In genomic region chr6:97395477-97396350, GRCm38 (mm10) we compare ENCODE assay signal across 8 mouse cellular contexts.
A peak's percentile ranks its signal among the peaks of the same experiment; 100 is the strongest.
DNase-seq lines count a peak whose midpoint lies in the region; ATAC-seq and TF ChIP-seq lines count a peak whose summit lies in the region.

No protein-coding gene starts in this region.

- no peaks in the 10 kb centered on the region for H3K27me3 ChIP-seq in hindbrain, embryonic 14.5 days (ENCODE audit: control insufficient read depth, insufficient read depth, low read length)
- H3K27me3 ChIP-seq in stomach, embryonic 14.5 days (ENCODE audit: control insufficient read depth, insufficient read depth, low read length): no peaks in the 10 kb centered on the region

- ATAC-seq in hindbrain, embryonic 14.5 days (ENCODE audit: low FRiP score): peak; percentile 22; the same call in 1 of the 2 replicates
- ATAC-seq in stomach, embryonic 14.5 days (ENCODE audit: insufficient number of reproducible peaks, insufficient read depth, low FRiP score, low read depth): peak; percentile 11; the same call in 1 of the 2 replicates

- no peaks in the 10 kb centered on the region for H3K36me3 ChIP-seq in hindbrain, embryonic 14.5 days (replicated peaks; ENCODE audit: control insufficient read depth, insufficient read depth)
- H3K36me3 ChIP-seq in stomach, embryonic 14.5 days (ENCODE audit: control insufficient read depth, insufficient read depth, low read length): no peaks in the 10 kb centered on the region

- H3K4me3 ChIP-seq in left cerebral cortex, adult 2 months: no peak overlapping the region
- no peak overlapping the region for H3K4me3 ChIP-seq in hindbrain, embryonic 14.5 days (replicated peaks; ENCODE audit: low read length)
- no peak overlapping the region for H3K4me3 ChIP-seq in lung, adult 2 months (replicated peaks; ENCODE audit: extremely low read depth, low read depth, low read length)
- no peak overlapping the region for H3K4me3 ChIP-seq in stomach, embryonic 14.5 days (ENCODE audit: low read depth, low read length)

- peaks cover 30% of the 10 kb centered on the region for H3K4me1 ChIP-seq in hindbrain, embryonic 14.5 days (replicated peaks; ENCODE audit: control insufficient read depth, insufficient read depth, low read length)
- H3K4me1 ChIP-seq in lung, adult 2 months (ENCODE audit: control insufficient read depth, insufficient read depth, low read length): peaks cover 9% of the 10 kb centered on the region
- peaks cover 9% of the 10 kb centered on the region for H3K4me1 ChIP-seq in stomach, embryonic 14.5 days (ENCODE audit: control insufficient read depth, insufficient read depth, low read length)

- H3K4me2 ChIP-seq in hindbrain, embryonic 14.5 days (replicated peaks): peak overlapping the region; percentile 15; the same call in 1 of the 2 replicates
- no peak overlapping the region; the same call in 1 of the 2 replicates for H3K4me2 ChIP-seq in stomach, embryonic 14.5 days (replicated peaks; ENCODE audit: low read depth, low read length)

- peak in 1 of 2 experiments; percentile 21 for DNase-seq in left cerebral cortex, adult 2 months (ENCODE audit: extremely low spot score in 1 of 2, low spot score in 2 of 2)
- no peak for DNase-seq in left cerebral cortex, postnatal 36 days (ENCODE audit: low spot score in 2 of 2)
- peak; percentile 68 for DNase-seq in embryo, embryonic 10.5 days (ENCODE audit: low spot score)
- no peak for DNase-seq in hindbrain, embryonic 14.5 days (ENCODE audit: low spot score)
- peak; percentile 46 for DNase-seq in lung, adult 2 months
- DNase-seq in cerebellum, adult 9-11 months: no peak
- DNase-seq in right cerebral cortex, adult 2 months (ENCODE audit: low spot score in 2 of 2): no peak

- H3K9ac ChIP-seq in hindbrain, embryonic 14.5 days: 0 out of 2 replicates have a peak overlapping the region, but pooled peaks have one; percentile 31
- no peak overlapping the region for H3K9ac ChIP-seq in stomach, embryonic 14.5 days (replicated peaks; ENCODE audit: low read depth, low read length)

- WGBS in hindbrain, embryonic 14.5 days: 9% methylated on average over 17 of the region's 17 CpGs
- WGBS in lung, adult 2 months: 36% methylated on average over 17 of the region's 17 CpGs
- 23% methylated on average over 17 of the region's 17 CpGs for WGBS in stomach, embryonic 14.5 days

- intact Hi-C loops in left cerebral cortex, adult 2 months (cut with DNase I): no loop called here
- intact Hi-C loops in left cerebral cortex, postnatal 36 days (cut with DNase I): loop anchor here (5.0 kb wide), 1 partner anchor 118 kb away; no protein-coding TSS in a partner anchor

- no peaks in the 10 kb centered on the region for H3K9me3 ChIP-seq in hindbrain, embryonic 14.5 days (ENCODE audit: control insufficient read depth, low read length)
- H3K9me3 ChIP-seq in stomach, embryonic 14.5 days (ENCODE audit: control insufficient read depth, low read depth, low read length): no peaks in the 10 kb centered on the region

- H3K27ac ChIP-seq in left cerebral cortex, adult 2 months: peak overlapping the region; percentile 44; the same call in 1 of the 2 replicates
- H3K27ac ChIP-seq in hindbrain, embryonic 14.5 days: peak overlapping the region; percentile 60
- H3K27ac ChIP-seq in stomach, embryonic 14.5 days (ENCODE audit: low read length): no peak overlapping the region; the same call in 1 of the 2 replicates

- no peak for TF ChIP-seq CTCF in left cerebral cortex, adult 2 months (IDR thresholded peaks at IDR 0.05)
- TF ChIP-seq CTCF in lung, adult 2 months (IDR thresholded peaks at IDR 0.05; ENCODE audit: insufficient read depth, low read length): no peak

- no peak for TF ChIP-seq POLR2A in lung, adult 2 months (IDR thresholded peaks at IDR 0.05; ENCODE audit: borderline replicate concordance, extremely low read depth, low read depth, low read length)

Comparison
In these comparisons a context has a peak if more than half of its experiments do, and no peak if none do; other contexts are left out.
1. DNase-seq: peak in embryo, embryonic 10.5 days (single experiment) and lung, adult 2 months (single experiment); none in left cerebral cortex, postnatal 36 days (0 of 2), hindbrain, embryonic 14.5 days (single experiment), cerebellum, adult 9-11 months (single experiment) and right cerebral cortex, adult 2 months (0 of 2).